Mouse (Mus musculus) Patski (cell line): ENCODE measurements at regions not wholly inside any gene's neighbourhood (a gene's known extent, or its start where the extent isn't known, plus 50 kb on each side); places are given as distances from the start of the nearest gene placed in this dataset.

Experiments used
- ATAC-seq: fragments of 100-300 bp; one replicate; pipeline ENCODE4 v1.8.0; 2021
- CTCF ChIA-PET: fragments of 350-600 bp; sonication (Branson Sonifier 250); formaldehyde crosslinking; loops from one replicate; lab custom pipeline; 2022; ENCODE audit warnings: inconsistent platforms; lab: Charles Lee
- POLR2A ChIA-PET: fragments of 350-600 bp; sonication (Branson Sonifier 250); formaldehyde crosslinking; loops from one replicate; lab custom pipeline; 2022; ENCODE audit warnings: antibody characterized with exemption, inconsistent platforms; lab: Charles Lee
- DNase-seq: peaks from one replicate; pipeline ENCODE4 v3.0.0-alpha.2; 2011; ENCODE audit warnings: low read depth, low spot score
- H3K27me3 ChIP-seq: fragments of 371-371 bp; one replicate; pipeline ENCODE4 v1.5.1; 2021
- CTCF ChIP-seq: fragments of 100-300 bp; IDR thresholded peaks from one replicate; pipeline ENCODE4 v1.5.1; 2021
- in situ Hi-C: fragments of 300-500 bp; cut with MboI; formaldehyde crosslinking; loops from 3 replicates; pipeline ENCODE4 v1.11.1; 2018; ENCODE audit warnings: low pct_unique_long_range_greater_than_20kb, mixed read lengths

DNA sequence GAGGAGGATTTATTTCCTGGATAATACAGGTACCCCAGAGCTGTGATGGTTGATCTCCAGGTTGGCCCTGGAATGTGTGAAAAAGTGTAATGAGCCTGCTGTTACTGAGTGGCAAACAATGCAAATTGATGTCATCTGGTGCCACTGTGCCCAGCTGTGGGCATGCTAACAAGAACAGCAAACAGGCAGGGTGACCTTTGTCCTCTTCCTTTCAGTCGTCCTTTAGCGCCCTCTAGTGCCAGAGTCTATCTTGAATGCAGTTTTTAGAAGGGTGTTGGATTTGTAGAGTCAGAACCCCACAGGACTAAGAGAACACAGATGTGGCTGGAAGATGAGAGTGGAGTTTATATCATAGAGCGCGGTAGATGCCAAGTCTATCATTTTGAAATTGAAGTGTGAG, 164.3 kb downstream of the Sdhaf3 start:
- ChIA-PET POLR2A (no interaction called here), CTCF (interaction anchor here (0.7 kb wide), 1 partner anchor 1534 kb away, joined by 3 read pairs; no protein-coding TSS in a partner anchor)
- peak; percentile 64 for TF ChIP-seq CTCF
- ATAC-seq = no peak
- DNase-seq = peak; percentile 10
- peaks cover 3% of the 10 kb centered on the region for H3K27me3 ChIP-seq
- in situ Hi-C loops = no loop called here

GRCm38 (mm10) chr6:7133042-7133441, 177.2 kb downstream of the Sdhaf3 start:
- ATAC-seq = no peak
- ChIA-PET CTCF (no interaction called here), POLR2A (no interaction called here)
- in situ Hi-C loops = loop anchor here (25.0 kb wide), 1 partner anchor 1271 kb away; no protein-coding TSS in a partner anchor
- peaks cover 10% of the 10 kb centered on the region for H3K27me3 ChIP-seq
- no peak for DNase-seq
- TF ChIP-seq CTCF = no peak

DNA sequence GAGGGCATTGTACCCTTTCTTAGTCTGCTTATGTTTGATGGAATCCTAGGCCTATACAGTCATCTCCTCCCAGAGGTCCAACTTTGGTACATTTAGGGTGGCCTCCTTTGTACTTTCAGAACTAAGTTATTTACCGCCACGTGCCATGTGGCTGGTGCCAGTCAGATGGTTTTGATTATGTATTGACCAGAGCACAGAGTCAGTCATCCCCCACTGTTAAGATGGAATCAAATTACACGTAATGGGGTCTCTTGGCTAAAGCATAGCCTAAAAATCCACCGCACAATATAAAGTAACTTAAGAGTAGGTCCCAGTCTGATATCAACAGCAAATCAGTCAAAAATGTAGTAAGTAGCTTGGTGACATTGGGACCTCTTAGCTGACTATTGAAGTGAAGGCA, 178.3 kb downstream of the Sdhaf3 start:
- ATAC-seq = no peak
- peaks cover 11% of the 10 kb centered on the region for H3K27me3 ChIP-seq
- in situ Hi-C loops = loop anchor here (25.0 kb wide), 1 partner anchor 1272 kb away; no protein-coding TSS in a partner anchor
- ChIA-PET CTCF (no interaction called here), POLR2A (no interaction called here)
- TF ChIP-seq CTCF = no peak
- no peak for DNase-seq

GRCm38 (mm10) chr6:7134888-7135287, 179.1 kb downstream of the Sdhaf3 start:
- DNase-seq (no peak), ATAC-seq (no peak)
- peaks cover 7% of the 10 kb centered on the region for H3K27me3 ChIP-seq
- in situ Hi-C loops = loop anchor here (25.0 kb wide), 1 partner anchor 1273 kb away; no protein-coding TSS in a partner anchor
- no peak for TF ChIP-seq CTCF
- ChIA-PET POLR2A (no interaction called here), CTCF (no interaction called here)

- no peak for ATAC-seq
- ChIA-PET POLR2A (no interaction called here), CTCF (no interaction called here)
- TF ChIP-seq CTCF = no peak
- DNase-seq = no peak
- in situ Hi-C loops = no loop called here
- no peaks in the 10 kb centered on the region for H3K27me3 ChIP-seq
Observed at GRCm38 (mm10) chr6:7181711-7182110, 225.9 kb downstream of the Sdhaf3 start.

DNA sequence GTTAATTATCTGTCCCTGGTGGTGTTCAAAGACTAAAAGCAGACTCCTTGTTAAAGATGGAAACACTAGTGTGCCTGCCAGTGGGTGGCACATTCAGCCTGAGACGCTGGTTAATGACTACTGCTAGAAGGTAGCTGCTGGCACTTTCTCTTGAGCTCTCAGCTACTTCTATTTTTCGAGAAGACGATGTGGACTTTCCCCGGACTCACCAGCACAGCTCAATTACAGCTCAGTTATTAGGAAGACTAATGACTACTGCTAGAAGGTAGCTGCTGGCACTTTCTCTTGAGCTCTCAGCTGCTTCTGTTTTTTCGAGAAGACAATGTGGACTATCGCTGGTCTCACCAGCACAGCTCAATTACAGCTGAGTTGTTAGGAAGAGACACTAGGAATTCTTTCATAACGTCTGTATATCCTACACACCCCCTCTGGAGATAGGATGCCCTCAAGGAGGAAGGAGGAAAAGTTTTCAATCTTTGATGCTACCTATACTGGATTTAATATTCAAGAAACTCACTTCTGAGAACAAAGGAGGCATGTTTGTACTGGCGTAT, 243.3 kb downstream of the Sdhaf3 start:
- ATAC-seq = no peak
- in situ Hi-C loops = no loop called here
- no peak for TF ChIP-seq CTCF
- peaks cover 8% of the 10 kb centered on the region for H3K27me3 ChIP-seq
- CTCF ChIA-PET = no interaction called here
- DNase-seq = no peak
- POLR2A ChIA-PET = no interaction called here

DNA sequence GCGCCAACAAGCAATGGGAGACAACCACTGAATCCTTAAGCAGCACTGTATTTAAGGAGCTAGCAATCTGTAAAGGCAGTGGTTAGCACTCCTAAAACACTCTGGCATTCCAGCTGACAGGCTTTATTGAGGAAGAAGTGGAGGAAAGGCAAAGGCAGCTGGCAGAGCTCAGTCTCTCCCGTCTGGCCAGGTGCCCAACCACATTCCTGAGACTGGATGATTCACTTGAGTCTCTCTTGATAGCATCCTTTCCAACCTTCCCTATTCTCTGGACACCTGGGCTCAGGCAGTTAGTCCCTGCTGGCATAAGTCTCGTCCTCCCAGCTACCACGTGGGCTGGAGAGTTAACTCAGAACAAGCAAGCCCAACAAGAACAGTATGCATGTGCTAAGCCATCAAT, 260.1 kb downstream of the Sdhaf3 start:
- ATAC-seq (peak; percentile 39), DNase-seq (peak; percentile 17)
- in situ Hi-C loops = no loop called here
- no peak for TF ChIP-seq CTCF
- ChIA-PET POLR2A (no interaction called here), CTCF (no interaction called here)
- no peaks in the 10 kb centered on the region for H3K27me3 ChIP-seq

DNA sequence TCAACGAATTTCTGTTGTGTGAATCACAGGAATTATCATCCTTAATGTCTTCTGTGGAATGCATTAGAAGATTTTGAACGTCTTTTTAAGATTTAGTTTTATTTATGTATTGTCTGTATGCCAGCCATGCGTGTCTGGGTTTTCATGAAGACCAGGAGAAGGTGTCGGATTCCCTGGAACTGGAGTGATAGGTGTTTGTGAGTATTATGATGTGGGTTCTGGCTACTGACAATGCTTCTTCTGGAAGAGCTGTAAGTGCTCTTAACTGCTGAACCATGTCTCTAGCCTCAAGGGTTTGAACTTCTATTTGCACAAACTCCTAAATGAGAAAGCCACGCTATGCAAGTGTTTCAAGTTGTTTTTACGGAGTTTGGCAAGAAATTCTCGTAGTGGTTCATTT, 296.5 kb downstream of the Sdhaf3 start:
- peak; percentile 87 for ATAC-seq
- peak; percentile 58 for DNase-seq
- no peaks in the 10 kb centered on the region for H3K27me3 ChIP-seq
- CTCF ChIA-PET = interaction anchor here (1.1 kb wide), 1 partner anchor 20 kb away, joined by 3 read pairs; no protein-coding TSS in a partner anchor
- in situ Hi-C loops = no loop called here
- TF ChIP-seq CTCF = no peak
- POLR2A ChIA-PET = no interaction called here

DNA sequence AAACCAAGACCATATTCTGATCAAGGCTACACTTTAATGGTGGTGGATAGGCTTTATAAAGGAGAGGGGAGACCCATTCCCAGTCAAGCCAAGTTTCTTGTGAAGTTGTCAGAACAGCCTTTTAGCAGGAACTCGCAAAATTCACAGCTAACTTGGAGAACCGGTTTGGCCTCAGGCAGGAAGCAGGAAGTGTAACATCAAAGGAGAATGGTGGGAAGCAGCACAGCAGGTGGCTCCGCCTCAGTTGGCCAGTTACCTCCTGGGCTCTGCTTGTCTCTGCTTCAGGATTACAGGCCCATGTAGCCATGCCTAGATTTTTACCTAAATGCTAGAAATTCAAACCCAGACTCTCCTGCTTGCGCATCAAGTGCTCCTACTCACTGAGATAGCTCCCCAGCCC, 277.2 kb upstream of the Tac1 start:
- peaks cover 5% of the 10 kb centered on the region for H3K27me3 ChIP-seq
- no peak for TF ChIP-seq CTCF
- no peak for DNase-seq
- ChIA-PET CTCF (no interaction called here), POLR2A (no interaction called here)
- no peak for ATAC-seq
- in situ Hi-C loops = no loop called here

- no peak for ATAC-seq
- DNase-seq = no peak
- H3K27me3 ChIP-seq = peaks cover 31% of the 10 kb centered on the region
- CTCF ChIA-PET = no interaction called here
- no peak for TF ChIP-seq CTCF
- POLR2A ChIA-PET = no interaction called here
- in situ Hi-C loops = no loop called here
Observed at GRCm38 (mm10) chr6:7306956-7307355, 247.7 kb upstream of the Tac1 start.

GRCm38 (mm10) chr6:7313496-7313895, 241.2 kb upstream of the Tac1 start:
- peaks cover 29% of the 10 kb centered on the region for H3K27me3 ChIP-seq
- ATAC-seq (no peak), DNase-seq (no peak)
- no peak for TF ChIP-seq CTCF
- in situ Hi-C loops = no loop called here
- POLR2A ChIA-PET = no interaction called here
- CTCF ChIA-PET = no interaction called here

- DNase-seq = no peak
- CTCF ChIA-PET = no interaction called here
- POLR2A ChIA-PET = no interaction called here
- peaks cover 4% of the 10 kb centered on the region for H3K27me3 ChIP-seq
- no peak for ATAC-seq
- in situ Hi-C loops = no loop called here
- TF ChIP-seq CTCF = no peak
Observed at GRCm38 (mm10) chr6:7326974-7327373, 227.7 kb upstream of the Tac1 start.
